25 mouse cellular contexts compared by ENCODE assay signal in the genomic region with DNA sequence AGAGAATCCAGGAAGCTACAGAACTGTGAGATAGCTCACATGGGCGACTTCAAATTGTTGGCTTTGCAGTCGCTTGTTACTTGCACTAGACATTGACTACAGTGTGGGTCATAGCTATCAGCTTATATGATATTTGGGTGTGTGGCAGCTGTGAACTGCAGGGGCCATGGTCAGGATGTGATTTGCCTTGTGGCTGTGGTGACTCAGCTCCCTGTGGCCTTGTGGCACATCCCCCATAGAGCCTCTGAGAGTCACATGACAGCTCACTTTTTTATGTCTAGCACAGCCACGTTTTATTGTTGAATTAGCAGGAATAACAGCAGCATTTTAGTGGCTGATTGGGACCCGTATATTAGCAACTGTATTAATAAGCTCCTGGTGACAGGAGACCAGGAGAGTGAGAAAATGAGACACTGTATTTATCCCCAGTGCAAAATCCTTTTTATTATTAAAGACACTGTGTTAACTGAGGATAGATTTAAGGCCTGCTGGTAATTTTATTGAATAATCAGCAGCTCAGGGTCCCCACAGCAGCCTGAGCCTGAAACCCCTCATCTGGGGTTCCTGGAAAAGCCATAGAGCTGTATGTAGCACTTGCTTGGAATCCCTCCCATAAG.
DNase-seq lines count a peak whose midpoint lies in the region; ATAC-seq lines count a peak whose summit lies in the region.
"Had no signal": no experiment of that assay in that cellular context is flagged by ENCODE, and none has a peak within 500 bp of the region (broad histone marks: within the 10 kb centered on the region; RNA-seq: fewer than 3 reads in every experiment).

No protein-coding gene starts in this region.

- peak overlapping the region; percentile 53; the same call in 1 of the 2 replicates for H3K27ac ChIP-seq in heart, embryonic 13.5 days (replicated peaks)
- no peak overlapping the region for H3K27ac ChIP-seq in kidney, embryonic 15.5 days
- H3K27ac ChIP-seq: embryonic facial prominence, embryonic 12.5 days; hindbrain, embryonic 15.5 days; intestine, embryonic 15.5 days; limb, embryonic 13.5 days; liver, embryonic 13.5 days; lung, embryonic 15.5 days had no signal

- H3K36me3 ChIP-seq in heart, embryonic 13.5 days: no peaks in the 10 kb centered on the region
- no peaks in the 10 kb centered on the region for H3K36me3 ChIP-seq in kidney, embryonic 15.5 days
- H3K36me3 ChIP-seq: embryonic facial prominence, embryonic 12.5 days; hindbrain, embryonic 15.5 days; intestine, embryonic 15.5 days; limb, embryonic 13.5 days; liver, embryonic 13.5 days; lung, embryonic 15.5 days had no signal

- no peaks in the 10 kb centered on the region for H3K9me3 ChIP-seq in heart, embryonic 13.5 days
- no peaks in the 10 kb centered on the region for H3K9me3 ChIP-seq in kidney, embryonic 15.5 days (replicated peaks)
- H3K9me3 ChIP-seq: embryonic facial prominence, embryonic 12.5 days; hindbrain, embryonic 15.5 days; intestine, embryonic 15.5 days; limb, embryonic 13.5 days; liver, embryonic 13.5 days; lung, embryonic 15.5 days had no signal

- no peak overlapping the region for H3K9ac ChIP-seq in heart, embryonic 13.5 days
- H3K9ac ChIP-seq in kidney, embryonic 15.5 days: no peak overlapping the region
- H3K9ac ChIP-seq: embryonic facial prominence, embryonic 12.5 days; hindbrain, embryonic 15.5 days; intestine, embryonic 15.5 days; limb, embryonic 13.5 days; liver, embryonic 13.5 days; lung, embryonic 15.5 days had no signal

- H3K4me3 ChIP-seq in heart, embryonic 13.5 days: no peak overlapping the region
- H3K4me3 ChIP-seq in kidney, embryonic 15.5 days (replicated peaks): no peak overlapping the region
- H3K4me3 ChIP-seq: embryonic facial prominence, embryonic 12.5 days; erythroblast, embryonic 14.5 days; hindbrain, embryonic 15.5 days; intestine, embryonic 15.5 days; limb, embryonic 13.5 days; liver, embryonic 13.5 days; lung, embryonic 15.5 days had no signal

- no peak for ATAC-seq in heart, embryonic 13.5 days (ENCODE audit: extremely low read depth, insufficient number of reproducible peaks, low FRiP score, low TSS enrichment)
- ATAC-seq in common myeloid progenitor, adult 5-6 weeks (replicated peaks; ENCODE audit: low read depth, poor library complexity, severe bottlenecking): peak; percentile 56; the same call in 1 of the 2 replicates
- ATAC-seq in kidney, embryonic 15.5 days (replicated peaks; ENCODE audit: low FRiP score): no peak
- ATAC-seq: forebrain, embryonic 14.5 days; intestine, embryonic 15.5 days had no signal

- H3K4me2 ChIP-seq in heart, embryonic 13.5 days: no peak overlapping the region
- no peak overlapping the region for H3K4me2 ChIP-seq in kidney, embryonic 15.5 days
- H3K4me2 ChIP-seq: embryonic facial prominence, embryonic 12.5 days; hindbrain, embryonic 15.5 days; intestine, embryonic 15.5 days; limb, embryonic 13.5 days; liver, embryonic 13.5 days; lung, embryonic 15.5 days; midbrain, embryonic 11.5 days had no signal

- no peak for DNase-seq in heart, adult 11 months
- peak; percentile 71 for DNase-seq in 416B (ENCODE audit: low read depth)
- DNase-seq in adrenal gland, adult 2 months: peak; percentile 87
- no peak for DNase-seq in layer of hippocampus, postnatal 36 days
- DNase-seq in gastrocnemius, postnatal 10 days: no peak
- DNase-seq: cerebellum, adult 8-10 months; gastrocnemius, postnatal 14 days; heart, postnatal 36 days; kidney, adult 9 months; kidney, postnatal 4 days; layer of hippocampus, adult 9-11 months; liver, embryonic 13.5 days; lung, postnatal 4 days; retina, postnatal 1 day had no signal

- 61% methylated on average over 4 of the region's 4 CpGs for WGBS in heart, embryonic 13.5 days
- WGBS in kidney, embryonic 15.5 days: 66% methylated on average over 4 of the region's 4 CpGs

- H3K4me1 ChIP-seq in heart, embryonic 13.5 days: peaks cover 52% of the 10 kb centered on the region
- H3K4me1 ChIP-seq in kidney, embryonic 15.5 days: no peaks in the 10 kb centered on the region
- H3K4me1 ChIP-seq: embryonic facial prominence, embryonic 12.5 days; intestine, embryonic 15.5 days; liver, embryonic 13.5 days had no signal

- H3K27me3 ChIP-seq in heart, embryonic 13.5 days (replicated peaks): no peaks in the 10 kb centered on the region
- 0 out of 2 replicates have a peak, but pooled peaks cover 11% of the 10 kb centered on the region for H3K27me3 ChIP-seq in kidney, embryonic 15.5 days
- H3K27me3 ChIP-seq: embryonic facial prominence, embryonic 12.5 days; hindbrain, embryonic 15.5 days; intestine, embryonic 15.5 days; liver, embryonic 13.5 days; lung, embryonic 15.5 days had no signal

Comparison
In these comparisons a context has a peak if more than half of its experiments do, and no peak if none do; other contexts are left out.
1. DNase-seq: peak in 416B (single experiment) and adrenal gland, adult 2 months (single experiment); none in heart, adult 11 months (single experiment), layer of hippocampus, postnatal 36 days (0 of 2) and gastrocnemius, postnatal 10 days (single experiment).